Mouse (Mus musculus): ENCODE results near the gene Cpsf4.

Cpsf4 gene

DNA sequence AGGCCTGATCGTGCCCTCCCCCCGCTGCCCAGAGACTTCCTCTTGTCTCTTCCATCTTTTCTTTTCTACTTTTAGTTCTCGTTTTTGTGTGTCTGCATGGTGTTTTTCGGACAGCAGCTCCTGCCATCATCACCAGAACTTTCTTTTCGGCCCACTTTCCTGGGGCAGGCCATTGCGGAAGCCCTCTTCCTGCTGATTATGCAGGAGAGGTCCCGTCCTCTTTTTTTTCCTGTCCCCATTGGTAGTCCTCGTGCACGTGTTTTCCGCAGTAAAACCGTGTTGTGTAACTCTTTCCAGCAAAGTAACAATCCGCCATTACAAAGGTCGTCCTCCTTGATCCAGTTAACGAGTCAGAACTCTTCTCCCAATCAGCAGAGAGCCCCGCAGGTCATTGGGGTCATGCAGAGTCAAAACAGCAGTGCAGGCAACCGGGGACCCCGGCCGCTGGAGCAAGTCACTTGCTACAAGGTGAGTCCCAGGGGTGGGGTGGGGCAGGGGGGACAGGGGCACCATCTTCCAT is 11.5 kb downstream of the Cpsf4 start:
- DNase-seq (ENCODE audit: low read depth, low spot score), result no peak

DNA sequence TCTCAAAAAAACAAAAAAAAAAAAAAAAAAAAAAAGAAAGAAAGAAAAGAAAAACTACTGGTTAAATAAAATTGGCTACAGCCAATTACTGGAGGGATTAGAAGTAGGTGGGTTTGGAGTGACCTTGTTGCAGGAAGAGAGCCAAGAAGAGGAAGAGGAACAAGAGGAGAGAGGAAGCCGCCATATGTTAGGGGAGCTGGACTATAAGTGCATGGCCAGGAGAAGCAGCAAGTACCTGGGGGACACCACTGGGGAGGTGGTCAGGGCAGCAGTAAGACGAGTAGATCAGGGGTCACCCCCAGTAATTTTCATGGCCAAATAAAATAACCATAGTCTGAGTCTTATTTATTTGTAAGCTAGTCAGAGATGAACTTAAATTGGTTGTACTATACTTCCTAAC is 18.2 kb downstream of the Cpsf4 start:
- no peak for DNase-seq (ENCODE audit: low read depth, low spot score)

DNA sequence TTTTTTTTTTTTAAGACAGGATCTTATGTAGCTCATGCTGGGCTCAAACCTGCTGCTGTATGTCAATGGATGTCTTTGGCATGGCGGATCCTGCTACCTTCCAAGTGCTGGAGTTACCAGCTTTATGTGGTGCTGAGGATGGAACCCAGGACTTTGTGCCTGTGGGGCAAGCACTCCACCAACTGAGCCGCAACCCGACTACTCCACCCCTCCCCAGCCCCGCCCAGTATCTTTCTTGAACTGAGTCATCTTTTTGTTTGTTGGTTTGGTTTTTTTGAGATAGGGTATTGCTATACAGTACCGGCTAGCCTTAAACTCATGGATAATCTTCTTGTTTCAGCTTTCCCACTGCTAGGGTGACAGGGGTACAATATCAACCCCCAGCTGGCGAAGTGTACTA is 22.4 kb downstream of the Cpsf4 start:
- no peak for DNase-seq (ENCODE audit: low read depth, low spot score)

DNA sequence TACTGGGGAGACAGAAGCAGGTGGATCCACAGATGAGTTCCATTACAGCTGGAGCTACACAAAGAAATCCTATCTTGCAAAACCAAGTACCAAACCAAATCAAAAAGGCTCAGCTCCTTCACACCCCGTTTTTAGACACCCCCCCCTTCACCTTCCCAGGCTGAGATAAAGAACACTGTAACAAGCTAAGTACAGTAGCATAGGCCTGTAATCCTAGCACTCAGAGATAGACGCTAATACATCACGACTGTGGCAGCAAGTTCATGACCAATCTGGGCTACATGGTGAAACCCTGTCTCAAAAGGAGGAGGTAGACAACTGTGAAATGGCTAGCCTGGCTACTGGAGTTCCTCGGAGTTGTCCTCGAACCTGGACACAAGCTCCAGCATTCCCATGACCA is 23.4 kb downstream of the Cpsf4 start:
- DNase-seq (ENCODE audit: low read depth, low spot score), result no peak

DNA sequence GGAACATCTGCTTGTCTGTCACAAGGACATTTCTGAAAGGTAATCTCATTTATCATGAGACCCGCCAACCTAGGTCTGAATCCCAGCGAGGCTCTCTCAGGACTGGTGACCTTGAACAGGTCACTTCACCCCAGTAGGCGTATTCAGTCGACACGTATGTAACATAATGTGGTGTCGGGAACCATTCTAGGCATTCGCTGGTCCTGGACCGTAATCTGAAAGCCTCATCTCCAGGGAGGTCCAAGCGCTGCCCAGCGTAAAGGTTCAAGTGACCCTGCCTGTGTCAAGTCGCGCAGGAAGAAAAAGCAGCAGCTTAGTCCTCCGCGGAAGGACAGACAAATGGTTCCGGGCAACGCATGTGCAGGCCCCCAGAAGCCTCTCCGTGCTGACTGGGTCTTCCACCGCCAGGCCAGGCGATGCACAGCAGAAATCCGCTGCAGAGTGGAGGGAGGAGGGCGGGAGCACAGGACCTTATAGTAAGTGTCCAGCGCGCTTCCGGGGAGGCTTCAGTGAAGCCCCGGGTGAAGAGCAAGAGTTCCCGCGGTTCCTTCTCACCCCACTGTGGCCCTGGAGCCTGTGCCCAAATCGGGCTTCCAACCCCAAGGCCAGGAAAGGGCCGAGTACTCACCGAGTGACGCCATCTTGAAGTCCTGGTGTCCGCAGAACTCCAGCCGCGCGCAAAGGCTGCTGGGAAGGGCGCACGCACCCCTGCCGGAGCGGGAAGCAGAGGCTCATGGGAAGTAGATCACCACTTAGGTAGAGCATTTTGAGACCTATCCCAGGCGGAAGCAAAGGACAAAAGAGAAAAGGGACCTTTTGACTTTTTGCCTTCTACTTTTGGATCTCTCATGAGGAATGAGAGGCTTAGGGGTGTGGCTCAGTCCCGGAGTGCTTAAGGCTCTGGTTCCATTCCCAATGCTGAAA is 24.1 kb downstream of the Cpsf4 start:
- DNase-seq (ENCODE audit: low read depth, low spot score), result peak; percentile 97

DNA sequence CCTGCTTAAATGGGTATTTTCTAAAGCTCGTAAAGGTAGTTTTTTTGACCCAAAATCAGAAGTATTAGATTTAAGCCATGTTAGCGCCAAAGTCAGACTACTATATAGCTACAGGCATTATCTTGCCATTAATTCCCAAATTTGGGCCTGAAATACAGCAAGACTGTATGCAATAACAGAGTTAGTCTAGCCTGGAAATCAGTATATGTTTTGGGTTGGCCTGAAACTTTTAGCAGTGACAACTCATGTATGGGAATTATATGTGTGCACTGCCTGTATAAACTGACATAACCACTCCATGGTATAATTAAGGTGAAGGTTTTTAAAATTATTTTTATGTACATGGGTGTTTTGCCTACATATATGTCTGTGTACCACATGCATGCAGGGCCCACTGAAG is 24.9 kb downstream of the Cpsf4 start, which contains the start of gene Atp5j2:
TSS of gene Atp5j2 (minus strand) at position 101 of the 400 bp plus-strand sequence.
- no peak for DNase-seq (ENCODE audit: low read depth, low spot score)

DNA sequence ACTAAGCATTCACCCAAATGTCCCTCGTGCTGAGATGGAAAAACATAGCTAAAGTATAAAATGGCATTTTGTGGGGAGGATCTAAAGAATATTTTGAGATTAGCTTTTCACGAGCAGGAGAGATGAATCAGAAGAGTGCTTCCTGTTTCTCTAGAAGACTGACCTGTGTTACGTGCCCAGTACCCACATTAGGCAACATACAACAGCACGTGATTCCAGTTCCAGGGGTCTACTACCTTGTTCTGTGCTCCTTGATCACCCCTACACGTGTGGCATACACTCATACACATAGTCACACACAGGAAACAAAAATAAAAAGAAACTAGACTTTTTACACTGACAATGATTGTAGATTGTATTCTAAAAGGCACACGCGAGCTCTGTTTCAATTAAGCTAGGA is 33.4 kb downstream of the Cpsf4 start:
- DNase-seq (ENCODE audit: low read depth, low spot score), result no peak

DNA sequence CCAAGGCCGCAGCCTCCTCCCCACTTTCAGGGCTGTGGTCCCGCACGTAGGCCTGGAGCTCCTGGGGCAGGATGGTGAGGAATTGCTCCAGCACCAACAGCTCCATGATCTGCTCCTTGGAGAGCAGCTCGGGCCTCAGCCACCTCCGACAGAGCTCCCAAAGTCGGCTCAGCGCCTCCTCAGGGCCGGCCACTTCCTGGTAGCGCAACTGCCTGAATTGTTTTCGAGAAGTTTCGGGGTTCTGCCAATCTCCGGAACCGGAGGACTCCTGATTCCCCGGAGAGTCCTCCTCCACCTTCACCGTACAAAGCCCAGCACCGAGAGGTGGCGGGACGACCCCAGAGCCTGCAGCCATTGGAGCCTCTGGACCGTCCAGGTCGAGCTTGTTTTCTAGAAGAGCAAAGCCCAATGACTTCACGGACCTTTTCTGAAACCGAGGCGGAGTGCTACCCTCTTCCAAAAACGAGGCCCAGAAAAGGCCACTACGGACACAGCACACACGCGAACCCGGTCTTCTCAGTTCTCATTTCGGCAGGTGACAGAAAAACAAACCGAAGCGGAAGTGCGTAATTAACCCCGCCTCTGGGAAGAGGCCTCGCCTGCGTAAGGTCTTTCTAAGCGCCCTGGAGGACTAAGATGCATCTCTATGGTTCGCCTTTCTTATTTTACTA is 34.4 kb downstream of the Cpsf4 start, which contains the start of gene Zkscan14:
TSS of gene Zkscan14 (minus strand) at position 548 of the 671 bp plus-strand sequence.
- DNase-seq (ENCODE audit: low read depth, low spot score), result peak; percentile 91

DNA sequence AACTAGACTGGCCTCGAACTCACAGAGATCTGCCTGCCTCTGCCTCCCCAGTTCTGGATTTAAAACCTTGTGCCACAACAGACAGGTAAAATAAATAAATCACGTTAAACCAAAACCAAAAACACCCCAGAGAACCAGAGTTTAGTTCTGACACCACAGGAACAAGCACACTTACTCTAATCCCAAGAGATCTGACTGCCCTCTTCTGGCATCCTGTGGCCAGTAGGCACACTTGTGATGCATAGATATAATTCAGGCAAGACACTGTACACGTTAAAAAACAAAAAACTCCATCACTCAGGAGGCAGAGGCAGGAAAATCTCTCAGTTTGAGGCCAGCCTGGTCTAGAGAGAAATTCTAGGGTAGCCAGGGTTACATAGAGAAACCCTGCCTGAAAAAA is 35.4 kb downstream of the Cpsf4 start:
- no peak for DNase-seq (ENCODE audit: low read depth, low spot score)

DNA sequence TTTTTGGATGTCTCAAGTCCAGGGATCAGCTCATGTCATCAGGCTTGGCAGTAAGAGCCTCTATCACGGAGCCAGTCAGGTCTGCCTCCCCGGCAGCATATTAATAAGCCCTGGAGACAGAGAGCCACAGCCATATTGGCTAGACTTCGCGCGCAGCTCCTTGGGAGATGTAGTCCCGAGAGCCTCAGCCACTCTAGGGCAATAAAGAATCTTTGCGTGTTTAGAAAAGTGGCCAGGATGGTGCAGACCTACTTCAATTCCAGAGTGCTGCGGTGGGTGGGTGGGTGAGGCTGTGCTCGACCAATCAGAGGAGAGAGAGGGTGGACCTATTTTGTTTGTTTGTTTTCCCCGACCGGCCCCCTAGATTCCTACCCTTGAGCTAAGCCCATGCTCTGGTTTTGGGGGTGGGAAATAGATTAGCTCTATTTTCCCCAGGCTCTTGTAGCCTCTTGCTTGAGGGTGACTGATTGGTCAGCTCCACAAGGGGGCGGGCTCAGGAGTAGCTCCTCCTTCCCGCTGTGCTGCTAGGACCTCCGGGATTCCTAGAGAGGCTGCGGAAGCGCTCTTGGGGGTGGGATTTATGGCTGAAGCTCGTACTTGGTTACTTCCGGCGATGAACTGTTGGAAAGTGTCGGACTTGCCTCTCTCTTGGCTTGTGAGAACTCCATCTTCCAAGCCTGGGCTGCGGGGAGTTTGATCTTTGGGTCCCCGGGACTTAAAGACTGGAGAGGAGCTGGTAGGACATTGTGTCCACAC is 37.1 kb downstream of the Cpsf4 start, which contains the start of gene Zkscan5:
TSS of gene Zkscan5 (plus strand) at position 627 of the 756 bp plus-strand sequence.
- DNase-seq (ENCODE audit: low read depth, low spot score), result peak; percentile 99

DNA sequence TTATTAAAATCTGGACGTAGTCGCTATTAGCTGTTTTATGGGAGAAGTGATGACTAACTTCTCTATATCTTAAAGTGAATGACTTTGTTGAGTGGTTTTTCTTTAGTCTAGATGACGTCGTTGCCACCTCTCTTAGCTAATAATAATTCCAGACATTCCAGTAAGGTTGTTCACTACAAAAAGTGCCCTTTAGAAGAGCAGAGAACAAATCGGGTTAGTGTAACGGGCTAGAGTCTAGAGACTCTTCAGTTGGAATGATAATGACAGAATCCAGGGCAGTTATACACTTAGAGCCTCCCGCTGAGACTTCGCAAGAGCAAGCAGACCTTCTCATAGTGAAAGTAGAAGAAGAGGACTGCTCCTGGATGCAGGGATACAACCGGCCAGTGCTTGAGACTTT is 38.0 kb downstream of the Cpsf4 start:
- DNase-seq (ENCODE audit: low read depth, low spot score), result peak; percentile 51

DNA sequence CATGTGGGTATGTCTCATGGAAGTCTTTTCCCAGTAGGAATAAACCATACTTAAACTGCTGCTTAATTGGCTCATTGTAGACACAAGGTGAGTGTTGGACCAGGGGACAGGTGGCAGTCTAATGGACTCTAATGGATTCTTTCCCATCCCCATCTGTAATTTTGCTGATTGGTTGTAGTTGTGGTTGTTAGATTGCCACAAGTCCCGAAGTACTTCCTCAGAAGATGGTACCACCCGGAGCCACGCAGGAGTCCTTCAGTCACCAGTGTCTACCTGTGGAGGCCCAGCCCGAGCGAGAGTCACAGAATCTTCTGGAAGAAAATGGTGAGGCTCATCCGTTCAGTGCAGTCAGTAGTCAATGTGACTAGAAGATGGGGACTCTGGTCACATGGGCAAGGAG is 40.4 kb downstream of the Cpsf4 start:
- DNase-seq (ENCODE audit: low read depth, low spot score), result no peak

DNA sequence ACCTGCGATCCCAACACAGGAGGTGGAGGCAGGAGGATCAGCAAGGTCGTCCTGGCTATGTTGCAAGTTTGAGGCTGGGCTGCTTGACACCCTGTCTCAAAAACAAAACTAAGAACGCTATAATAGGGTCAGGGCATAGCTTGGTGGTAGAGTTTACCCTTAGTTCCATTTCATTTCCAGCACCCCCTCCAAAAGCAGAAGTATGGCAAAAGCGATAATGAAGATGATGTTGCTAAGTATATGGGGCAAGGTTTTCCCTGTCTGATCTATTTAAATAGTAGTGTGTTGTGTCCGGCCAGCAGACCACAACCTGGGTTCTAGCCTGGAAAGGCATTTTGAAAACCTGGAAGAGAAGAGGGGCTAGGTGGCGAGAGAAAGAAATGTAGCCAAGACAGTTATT is 40.9 kb downstream of the Cpsf4 start:
- DNase-seq (ENCODE audit: low read depth, low spot score), result no peak

DNA sequence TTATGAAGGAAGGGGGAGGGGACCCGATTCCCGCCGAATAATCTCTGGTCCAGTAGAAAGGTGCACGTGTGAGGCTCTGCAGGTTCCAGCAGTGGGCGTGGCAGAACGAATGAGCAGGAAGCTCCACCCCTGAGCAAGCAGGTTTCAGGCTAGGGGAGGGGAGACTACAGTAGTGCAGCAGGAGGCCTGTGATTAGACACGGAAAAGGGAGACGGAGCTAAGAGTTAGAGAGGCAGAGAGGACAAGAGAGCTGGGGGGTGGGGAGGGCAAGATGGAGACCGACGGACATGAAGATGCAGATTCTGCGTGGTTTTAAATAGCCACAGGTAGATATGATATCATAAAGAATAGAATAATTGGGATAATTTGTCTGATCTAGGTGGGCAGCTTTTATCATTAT is 41.4 kb downstream of the Cpsf4 start:
- DNase-seq (ENCODE audit: low read depth, low spot score), result peak; percentile 82

DNA sequence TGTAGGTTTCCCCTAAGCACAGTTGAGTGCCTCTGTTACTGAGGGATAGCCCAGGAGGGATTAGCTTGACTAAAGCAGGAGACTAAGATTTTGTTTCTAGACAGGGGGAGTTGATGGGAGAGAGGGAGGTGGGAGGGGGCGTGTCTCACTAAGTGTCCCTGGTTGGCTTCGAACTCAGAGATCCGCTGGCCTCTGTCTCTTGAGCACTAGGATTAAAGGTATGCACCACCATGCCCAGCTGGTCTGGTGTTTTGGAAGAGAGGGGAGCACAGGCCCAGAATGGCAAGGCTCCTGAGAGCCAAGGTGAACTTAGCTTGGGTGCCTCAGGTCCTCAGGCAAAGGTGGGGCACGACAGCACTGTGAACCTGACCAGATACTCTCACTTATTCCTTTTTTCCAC is 44.3 kb downstream of the Cpsf4 start:
- no peak for DNase-seq (ENCODE audit: low read depth, low spot score)

DNA sequence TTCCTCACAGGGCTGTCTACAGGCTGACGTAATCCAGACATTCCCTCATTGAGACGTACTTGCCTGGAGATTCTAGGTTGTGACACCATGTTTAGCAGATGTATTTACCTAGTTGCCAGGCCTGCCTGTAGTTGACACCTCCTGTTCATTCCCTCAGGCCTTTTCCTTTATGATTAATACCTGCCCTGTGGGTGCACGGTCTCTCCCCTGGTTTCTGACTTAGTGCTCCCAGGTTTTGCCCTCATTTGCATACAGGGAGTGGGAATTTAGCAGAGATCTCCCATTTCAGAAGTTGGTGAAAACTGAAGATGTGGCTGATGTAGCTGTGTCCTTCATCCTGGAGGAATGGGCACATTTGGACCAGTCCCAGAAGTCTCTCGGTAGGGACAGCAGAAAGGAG is 45.2 kb downstream of the Cpsf4 start:
- no peak for DNase-seq (ENCODE audit: low read depth, low spot score)

DNA sequence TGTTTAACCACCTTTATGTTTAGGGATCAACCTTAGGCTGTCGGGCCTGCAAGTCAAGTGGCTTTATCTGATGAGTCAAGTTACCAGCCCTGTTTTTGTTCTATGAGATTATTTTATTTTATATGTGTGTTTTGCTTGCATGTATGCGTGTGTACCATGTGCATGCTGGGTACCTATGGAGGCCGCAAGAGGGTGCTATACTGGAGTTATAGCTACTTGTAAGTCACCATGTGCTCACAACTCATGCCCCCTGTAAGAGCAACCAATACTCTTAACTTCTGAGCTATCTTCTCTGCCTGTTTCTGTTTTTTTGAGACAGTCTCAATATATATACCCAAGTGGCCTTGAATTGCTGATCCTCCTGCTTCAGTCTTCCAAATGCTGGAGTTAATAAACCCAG is 46.5 kb downstream of the Cpsf4 start:
- DNase-seq (ENCODE audit: low read depth, low spot score), result peak; percentile 74

DNA sequence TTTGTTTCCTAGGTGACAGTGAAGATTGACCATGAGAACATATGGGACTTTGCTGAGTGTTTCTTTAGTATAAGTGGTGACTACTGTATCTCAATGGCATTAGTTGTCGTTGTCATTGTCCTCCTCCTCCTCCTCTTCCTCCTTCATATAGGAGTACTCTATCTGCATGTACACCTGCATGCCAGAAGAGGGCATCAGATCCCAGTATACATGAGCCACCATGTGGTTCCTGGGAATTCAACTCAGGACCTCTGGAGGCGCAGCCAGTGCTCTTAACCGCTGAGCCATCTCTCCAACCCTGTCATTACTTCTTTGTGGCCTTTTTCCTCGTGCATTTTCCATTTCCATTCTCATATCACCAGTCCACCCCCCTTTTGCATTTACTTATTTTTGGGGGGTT is 47.7 kb downstream of the Cpsf4 start:
- DNase-seq (ENCODE audit: low read depth, low spot score), result peak; percentile 85

DNA sequence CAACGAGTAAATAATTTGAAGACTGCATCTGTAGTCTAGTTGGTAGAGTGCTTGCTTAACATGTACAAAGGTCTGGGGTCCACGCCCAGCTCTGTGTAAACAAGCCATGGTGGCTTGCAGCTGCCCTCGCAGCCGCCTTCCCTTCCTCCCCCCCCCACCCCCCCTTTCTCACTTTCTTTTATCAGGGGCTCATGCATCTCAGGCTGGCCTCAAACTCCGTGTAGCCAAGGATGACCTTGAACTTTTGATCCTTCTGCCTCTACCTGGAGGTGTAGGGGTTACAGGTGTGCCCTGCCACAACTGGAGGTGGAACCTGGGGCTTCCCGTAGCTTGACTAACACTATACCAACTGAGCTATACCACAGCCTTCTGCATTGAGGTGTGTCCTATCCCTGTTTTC is 50.7 kb downstream of the Cpsf4 start:
- peak; percentile 62 for DNase-seq (ENCODE audit: low read depth, low spot score)

DNA sequence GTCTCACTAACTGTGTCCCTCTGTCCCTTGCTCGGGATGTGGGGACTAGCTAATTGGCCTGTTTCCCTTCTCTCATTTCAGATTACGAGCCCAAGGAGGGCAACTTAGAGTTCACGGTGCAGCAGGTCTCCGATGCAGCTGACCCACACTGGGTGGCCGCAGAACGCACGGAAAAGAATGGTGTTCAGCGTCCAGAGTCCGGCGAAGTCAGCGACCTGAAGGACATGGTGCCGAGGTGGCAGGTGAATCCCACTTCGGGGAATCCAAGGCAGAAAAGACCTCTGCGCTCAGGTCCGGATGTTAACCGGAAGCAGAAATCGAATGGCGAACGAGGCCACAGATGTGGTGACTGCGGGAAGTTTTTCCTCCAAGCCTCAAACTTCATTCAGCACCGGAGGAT is 51.2 kb downstream of the Cpsf4 start:
- DNase-seq (ENCODE audit: low read depth, low spot score), result peak; percentile 22

DNA sequence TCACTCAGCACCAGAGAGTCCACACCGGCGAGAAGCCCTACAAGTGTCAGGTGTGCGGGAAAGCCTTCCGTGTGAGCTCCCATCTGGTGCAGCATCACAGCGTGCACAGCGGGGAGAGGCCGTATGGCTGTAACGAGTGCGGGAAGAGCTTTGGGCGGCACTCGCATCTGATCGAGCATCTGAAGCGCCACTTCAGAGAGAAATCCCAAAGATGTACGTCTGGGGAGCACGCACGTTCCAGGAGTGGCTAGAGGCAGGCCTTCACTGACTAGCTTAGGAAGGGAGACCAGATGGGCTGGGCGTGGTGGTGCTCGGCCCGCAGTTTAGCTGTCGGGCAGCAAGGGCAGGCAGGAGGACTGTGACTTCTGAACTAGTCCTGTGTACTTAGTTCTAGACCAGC is 51.7 kb downstream of the Cpsf4 start:
- DNase-seq (ENCODE audit: low read depth, low spot score), result peak; percentile 80

DNA sequence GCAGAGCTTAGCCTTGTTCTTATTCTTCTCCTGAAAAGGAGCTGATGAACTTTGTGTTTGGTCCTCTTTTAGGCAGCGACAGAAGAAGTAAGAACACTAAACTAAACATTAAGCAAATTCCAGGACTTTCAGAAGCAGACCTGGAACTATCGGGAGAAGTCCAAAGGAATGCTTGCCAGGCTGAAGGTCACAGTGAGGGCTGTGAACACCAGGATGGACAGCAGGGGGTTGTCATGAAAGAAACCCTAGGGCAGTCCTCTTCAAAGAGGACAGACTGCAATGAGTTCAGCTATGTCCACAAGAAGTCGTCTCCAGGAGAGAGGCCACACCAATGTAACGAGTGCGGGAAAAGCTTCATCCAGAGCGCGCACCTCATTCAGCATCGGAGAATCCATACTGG is 53.0 kb downstream of the Cpsf4 start:
- peak; percentile 40 for DNase-seq (ENCODE audit: low read depth, low spot score)
